Mouse (Mus musculus): ENCODE results near the gene Ccn1. TPM values are rescaled to one million over a fixed set of nuclear protein-coding genes. Genes with fewer than 3 reads are reported as not detected.
A peak's percentile ranks its signal among the peaks of the same experiment; 100 is the strongest.

Ccn1 gene
- total RNA-seq, 1 experiment: 191 TPM

DNA sequence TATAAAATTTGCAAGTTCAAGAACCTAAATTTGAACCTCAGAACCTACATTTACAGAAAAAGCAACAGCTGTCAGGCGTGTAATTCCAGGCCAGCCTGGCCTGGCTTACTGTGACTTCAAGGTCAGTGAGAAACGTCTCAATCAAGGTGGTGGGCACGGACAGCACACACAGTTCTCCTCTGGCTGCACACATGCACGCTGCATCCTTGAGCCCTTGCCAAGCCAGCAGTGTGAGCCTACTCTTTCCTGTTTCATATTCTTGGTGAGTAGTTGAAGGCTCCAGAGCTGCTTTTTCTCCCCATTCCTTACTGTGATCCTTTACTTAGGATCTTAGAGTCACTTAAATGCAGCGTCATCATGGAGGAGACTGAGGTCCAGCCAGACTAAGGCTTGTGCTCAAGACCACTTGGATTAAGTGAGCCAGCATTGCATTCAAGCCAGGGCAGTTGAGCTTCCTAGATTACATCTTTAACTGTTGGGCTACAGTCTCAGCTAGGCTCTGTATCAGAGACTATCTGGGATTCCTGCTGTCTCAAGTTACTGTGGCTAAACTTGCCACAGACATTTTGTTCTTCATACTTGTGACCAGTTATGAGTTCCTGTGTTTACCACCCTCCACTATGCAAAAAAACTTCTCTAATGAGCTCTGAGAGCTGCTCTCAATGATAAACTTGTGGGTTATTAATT is 44.2 kb downstream of the Ccn1 start:
- Histone ChIP-seq H3K9me3 (ENCODE audit: control insufficient read depth, insufficient read depth, low read depth, low read length) (no peaks in the 10 kb centered on the region), H3K4me1 (ENCODE audit: control insufficient read depth in 2 of 2, insufficient read depth in 2 of 2, low read length in 2 of 2, poor library complexity in 1 of 2) (no peaks in the 10 kb centered on the region), H3K4me3 (ENCODE audit: insufficient read depth in 1 of 2, low read depth in 1 of 2, low read length in 2 of 2, poor library complexity in 1 of 2, severe bottlenecking in 1 of 2) (no peak overlapping the region), H3K36me3 (ENCODE audit: control insufficient read depth, insufficient read depth, low read length, poor library complexity, severe bottlenecking) (peaks cover 27% of the 10 kb centered on the region), H3K27ac (ENCODE audit: insufficient read depth, low read depth, low read length, poor library complexity, severe bottlenecking) (no peak overlapping the region), H3K9ac (ENCODE audit: insufficient read depth, low read depth, low read length, poor library complexity, severe bottlenecking) (no peak overlapping the region)
- no peak for TF ChIP-seq ZNF384 (IDR thresholded peaks at IDR 0.05; ENCODE audit: low read depth, low read length)
- TF ChIP-seq HCFC1 (IDR thresholded peaks at IDR 0.05; ENCODE audit: borderline replicate concordance, insufficient read depth, low read length): no peak
- no peak for TF ChIP-seq ZC3H11A (IDR thresholded peaks at IDR 0.05; ENCODE audit: borderline replicate concordance, low read depth, low read length)
- TF ChIP-seq MAFK (IDR thresholded peaks at IDR 0.05; ENCODE audit: insufficient read depth, low read depth, low read length): no peak
- TF ChIP-seq CHD2 (IDR thresholded peaks at IDR 0.05; ENCODE audit: low read depth, low read length): no peak
- in situ Hi-C loops (cut with MboI; ENCODE audit: low sequenced_read_pairs in 2 of 2, unreplicated experiment in 2 of 2): loop anchor here in 1 of 2 experiments (25.0 kb wide), 1 partner anchor 307 kb away; the partner anchor contains the start of gene Bcl10
- DNase-seq (ENCODE audit: low read depth, low spot score): no peak

DNA sequence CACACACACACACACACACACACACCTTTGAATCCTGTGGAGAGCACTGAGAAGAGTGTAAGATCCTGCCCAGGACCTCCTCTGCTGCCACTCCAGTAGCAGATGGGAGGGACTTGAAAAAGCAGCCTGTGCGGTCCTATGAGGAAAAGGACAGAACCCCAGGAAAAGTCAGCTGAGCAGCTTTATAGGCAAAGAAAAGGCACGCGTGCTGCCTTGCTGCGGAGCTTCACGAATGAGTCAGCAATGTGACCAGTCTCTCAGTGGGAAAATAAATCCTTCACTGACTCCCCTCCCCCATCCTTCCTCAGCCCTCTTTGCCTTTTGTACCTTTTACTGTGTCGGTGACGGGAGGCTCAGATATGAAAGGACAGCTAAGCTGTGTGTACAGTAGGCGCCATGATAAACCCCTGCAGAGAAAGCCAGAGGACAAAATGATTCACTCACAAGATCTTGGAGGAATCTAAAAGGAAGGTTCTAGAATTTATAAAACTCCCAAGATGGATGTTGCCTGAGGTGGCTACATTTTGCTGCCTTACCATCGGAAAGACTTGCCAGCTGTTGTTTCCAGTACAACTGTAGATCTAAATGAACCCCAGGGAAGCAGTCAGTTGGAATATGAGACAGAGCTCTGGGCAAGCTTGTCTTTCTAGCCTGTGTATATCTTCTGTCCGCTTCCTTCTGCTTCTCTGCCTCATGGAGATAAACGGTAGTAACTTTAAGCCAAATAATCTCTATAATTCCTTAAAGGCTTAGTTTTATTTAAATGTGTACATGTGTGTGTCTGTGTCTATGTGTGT is 47.2 kb downstream of the Ccn1 start:
- DNase-seq (ENCODE audit: low read depth, low spot score): no peak

DNA sequence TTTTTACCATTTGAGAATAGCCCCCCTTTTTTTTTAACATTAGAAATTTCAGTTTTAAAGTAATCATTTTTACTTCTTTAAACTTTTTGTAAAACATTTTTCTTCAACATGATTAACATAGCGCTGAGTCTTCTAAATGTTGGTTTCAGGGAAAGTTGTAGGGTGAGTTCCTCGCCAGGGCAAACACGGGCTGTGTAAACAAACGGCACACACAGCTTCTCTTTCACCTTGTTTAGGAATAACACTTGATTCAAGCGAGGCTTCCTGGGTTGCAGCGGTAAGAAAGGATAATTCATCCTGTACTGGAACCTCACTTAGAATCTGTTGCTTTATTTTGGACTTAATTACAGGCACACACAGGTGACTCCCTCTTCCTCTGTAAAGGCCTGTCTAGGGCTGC is 48.4 kb downstream of the Ccn1 start:
- peaks cover 33% of the 10 kb centered on the region for H3K36me3 ChIP-seq (ENCODE audit: control insufficient read depth, insufficient read depth, low read length, poor library complexity, severe bottlenecking)
- no peak overlapping the region for H3K27ac ChIP-seq (ENCODE audit: insufficient read depth, low read depth, low read length, poor library complexity, severe bottlenecking)
- in situ Hi-C loops (cut with MboI; ENCODE audit: low sequenced_read_pairs in 2 of 2, unreplicated experiment in 2 of 2): loop anchor here in 1 of 2 experiments (25.0 kb wide), 1 partner anchor 311 kb away; the partner anchor contains the start of gene Bcl10
- H3K4me3 ChIP-seq (ENCODE audit: insufficient read depth in 1 of 2, low read depth in 1 of 2, low read length in 2 of 2, poor library complexity in 1 of 2, severe bottlenecking in 1 of 2): no peak overlapping the region
- TF ChIP-seq HCFC1 (IDR thresholded peaks at IDR 0.05; ENCODE audit: borderline replicate concordance, insufficient read depth, low read length) (no peak), MAFK (IDR thresholded peaks at IDR 0.05; ENCODE audit: insufficient read depth, low read depth, low read length) (no peak), ZC3H11A (IDR thresholded peaks at IDR 0.05; ENCODE audit: borderline replicate concordance, low read depth, low read length) (no peak), CHD2 (IDR thresholded peaks at IDR 0.05; ENCODE audit: low read depth, low read length) (no peak), ZNF384 (IDR thresholded peaks at IDR 0.05; ENCODE audit: low read depth, low read length) (no peak)
- no peak overlapping the region for H3K9ac ChIP-seq (ENCODE audit: insufficient read depth, low read depth, low read length, poor library complexity, severe bottlenecking)
- no peaks in the 10 kb centered on the region for H3K4me1 ChIP-seq (ENCODE audit: control insufficient read depth in 2 of 2, insufficient read depth in 2 of 2, low read length in 2 of 2, poor library complexity in 1 of 2)
- DNase-seq (ENCODE audit: low read depth, low spot score): no peak
- H3K9me3 ChIP-seq (ENCODE audit: control insufficient read depth, insufficient read depth, low read depth, low read length): no peaks in the 10 kb centered on the region

More for the DNA sequence above, 47.2 kb downstream of the Ccn1 start:
- in situ Hi-C loops (cut with MboI; ENCODE audit: low sequenced_read_pairs in 2 of 2, unreplicated experiment in 2 of 2): loop anchor here in 1 of 2 experiments (25.0 kb wide), 1 partner anchor 310 kb away; the partner anchor contains the start of gene Bcl10
- no peak overlapping the region for H3K27ac ChIP-seq (ENCODE audit: insufficient read depth, low read depth, low read length, poor library complexity, severe bottlenecking)
- no peaks in the 10 kb centered on the region for H3K4me1 ChIP-seq (ENCODE audit: control insufficient read depth in 2 of 2, insufficient read depth in 2 of 2, low read length in 2 of 2, poor library complexity in 1 of 2)
- no peaks in the 10 kb centered on the region for H3K9me3 ChIP-seq (ENCODE audit: control insufficient read depth, insufficient read depth, low read depth, low read length)
- H3K9ac ChIP-seq (ENCODE audit: insufficient read depth, low read depth, low read length, poor library complexity, severe bottlenecking): no peak overlapping the region
- H3K36me3 ChIP-seq (ENCODE audit: control insufficient read depth, insufficient read depth, low read length, poor library complexity, severe bottlenecking): peaks cover 33% of the 10 kb centered on the region
- H3K4me3 ChIP-seq (ENCODE audit: insufficient read depth in 1 of 2, low read depth in 1 of 2, low read length in 2 of 2, poor library complexity in 1 of 2, severe bottlenecking in 1 of 2): no peak overlapping the region
- TF ChIP-seq HCFC1 (IDR thresholded peaks at IDR 0.05; ENCODE audit: borderline replicate concordance, insufficient read depth, low read length) (no peak), MAFK (IDR thresholded peaks at IDR 0.05; ENCODE audit: insufficient read depth, low read depth, low read length) (peak; percentile 46; the same call in 1 of the 2 replicates)

DNA sequence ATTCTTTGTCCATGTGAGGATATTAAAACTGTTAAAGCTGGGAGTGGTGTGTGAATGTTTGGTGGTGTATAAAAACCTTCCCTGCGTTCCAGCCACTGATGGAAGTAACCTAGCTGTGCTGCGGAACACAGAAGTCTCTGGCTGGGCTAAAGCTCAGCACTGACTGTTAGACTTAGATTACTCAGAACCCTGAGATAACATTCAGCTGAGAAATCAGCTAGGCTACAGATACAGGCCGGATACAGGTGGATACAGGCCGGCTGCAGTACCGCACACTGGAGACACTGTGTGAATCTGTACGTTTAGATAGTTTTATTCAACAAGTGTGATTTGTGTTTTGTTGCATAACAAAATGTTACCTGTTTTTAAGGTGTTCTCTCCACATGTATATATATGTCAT is 49.0 kb downstream of the Ccn1 start:
- H3K27ac ChIP-seq (ENCODE audit: insufficient read depth, low read depth, low read length, poor library complexity, severe bottlenecking): no peak overlapping the region
- no peak overlapping the region for H3K9ac ChIP-seq (ENCODE audit: insufficient read depth, low read depth, low read length, poor library complexity, severe bottlenecking)
- in situ Hi-C loops (cut with MboI; ENCODE audit: low sequenced_read_pairs in 2 of 2, unreplicated experiment in 2 of 2): loop anchor here in 1 of 2 experiments (25.0 kb wide), 1 partner anchor 312 kb away; the partner anchor contains the start of gene Bcl10
- H3K9me3 ChIP-seq (ENCODE audit: control insufficient read depth, insufficient read depth, low read depth, low read length): no peaks in the 10 kb centered on the region
- no peak for DNase-seq (ENCODE audit: low read depth, low spot score)
- no peak overlapping the region for H3K4me3 ChIP-seq (ENCODE audit: insufficient read depth in 1 of 2, low read depth in 1 of 2, low read length in 2 of 2, poor library complexity in 1 of 2, severe bottlenecking in 1 of 2)
- no peaks in the 10 kb centered on the region for H3K4me1 ChIP-seq (ENCODE audit: control insufficient read depth in 2 of 2, insufficient read depth in 2 of 2, low read length in 2 of 2, poor library complexity in 1 of 2)
- H3K36me3 ChIP-seq (ENCODE audit: control insufficient read depth, insufficient read depth, low read length, poor library complexity, severe bottlenecking): peaks cover 33% of the 10 kb centered on the region
- no peak for TF ChIP-seq ZC3H11A (IDR thresholded peaks at IDR 0.05; ENCODE audit: borderline replicate concordance, low read depth, low read length)
- no peak for TF ChIP-seq HCFC1 (IDR thresholded peaks at IDR 0.05; ENCODE audit: borderline replicate concordance, insufficient read depth, low read length)

All from ES-E14 (cell line).